Mouse (Mus musculus): ENCODE results near the gene Gcdh. TPM values are rescaled to one million over a fixed set of nuclear protein-coding genes. Genes with fewer than 3 reads are reported as not detected.
A peak's percentile ranks its signal among the peaks of the same experiment; 100 is the strongest.

The Gcdh gene
- polyA plus RNA-seq (2015; fragmentation: Nextera tagmentation; extraction: Ambion mirVana) = 33.1 TPM in 2 replicates

DNA sequence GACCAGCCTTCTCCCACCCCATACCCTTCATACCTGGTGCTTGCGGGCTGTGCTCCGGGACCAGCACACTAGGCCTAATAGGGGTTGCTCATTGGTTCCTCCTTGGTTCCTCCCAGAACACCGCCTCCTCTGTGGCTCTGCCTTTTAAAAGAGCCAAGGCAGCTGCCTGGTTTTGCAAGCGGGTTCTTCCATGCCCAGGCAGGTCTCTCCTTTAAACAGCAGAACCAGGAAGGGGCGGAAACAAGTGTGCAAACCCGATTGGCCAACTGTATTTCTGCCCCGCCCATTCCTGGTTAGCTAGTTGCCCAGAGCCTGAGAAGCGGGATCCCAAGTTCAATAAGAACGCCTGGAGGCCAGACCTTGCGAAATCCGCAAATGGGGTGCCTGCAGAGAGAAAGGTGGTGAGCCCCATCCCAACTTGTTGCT, at the start of gene Gcdh:
Gcdh (minus strand) TSS at position 213 of the 426 bp plus-strand sequence.
- Histone ChIP-seq H3K4me2 (peak within 1 kb of the TSS; percentile 86), H3K9ac (peak within 1 kb of the TSS; percentile 84), H3K27ac (peak within 1 kb of the TSS; percentile 70; the same call in 1 of the 2 replicates), H3K9me3 (no peaks in the 10 kb centered on the region), H3K27me3 (no peaks in the 10 kb centered on the region), H3K4me1 (replicated peaks) (peaks cover 21% of the 10 kb centered on the region), H3K36me3 (peaks cover 18% of the 10 kb centered on the region), H3K4me3 (peak within 1 kb of the TSS; percentile 77)
- under 1% methylated on average over 11 of the region's 11 CpGs for WGBS
- ATAC-seq (ENCODE audit: low FRiP score) = peak; percentile 99

- Histone ChIP-seq H3K27ac (peak overlapping the region; percentile 98), H3K27me3 (peaks cover 18% of the 10 kb centered on the region), H3K36me3 (peaks cover under 1% of the 10 kb centered on the region), H3K9me3 (no peaks in the 10 kb centered on the region), H3K4me3 (peak overlapping the region; percentile 85), H3K9ac (peak overlapping the region; percentile 98), H3K4me2 (peak overlapping the region; percentile 87), H3K4me1 (replicated peaks) (peaks cover 37% of the 10 kb centered on the region)
- 66% methylated on average over 12 of the region's 13 CpGs for whole genome bisulfite sequencing
- no peak for ATAC-seq (ENCODE audit: low FRiP score)
Observed at GRCm38 (mm10) chr8:84937620-84938485, 44.1 kb upstream of the Gcdh start.

DNA sequence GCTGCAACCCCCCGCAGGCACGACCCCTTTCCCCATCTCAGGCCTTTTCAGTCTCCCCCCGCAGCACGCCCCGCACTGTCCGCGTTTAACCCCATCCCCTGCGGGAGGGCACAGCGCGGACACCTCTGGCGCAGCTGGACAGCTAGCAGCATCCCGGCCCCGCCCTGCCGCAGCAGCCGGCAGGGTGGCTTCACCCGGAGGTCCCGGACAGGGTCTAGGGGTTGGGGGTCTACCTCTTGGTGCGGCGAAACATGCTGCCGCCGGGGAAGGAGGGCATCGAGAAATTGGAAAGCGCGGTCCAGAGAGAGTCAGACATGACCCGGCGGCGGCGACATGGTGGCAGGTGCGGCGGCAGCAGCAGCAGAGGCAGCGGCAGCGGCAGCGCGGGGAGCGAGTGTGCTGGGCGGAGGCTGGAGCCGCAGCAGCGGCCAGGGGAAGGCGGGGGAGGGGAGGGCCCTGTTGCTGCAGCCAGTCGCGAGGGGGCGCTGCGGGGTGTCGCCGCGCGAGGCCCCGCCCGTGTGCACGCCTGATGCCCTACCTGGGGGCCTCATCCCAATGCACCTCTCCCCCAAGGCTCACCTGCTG, 43.3 kb upstream of the Gcdh start, which contains the start of gene Mast1:
Mast1 (minus strand) TSS at position 398 of the 585 bp plus-strand sequence.
- H3K27ac ChIP-seq = peak within 1 kb of the TSS; percentile 98
- WGBS = 0% methylated on average over 45 of the region's 50 CpGs
- peaks cover 22% of the 10 kb centered on the region for H3K27me3 ChIP-seq
- peak within 1 kb of the TSS; percentile 98 for H3K9ac ChIP-seq
- peaks cover 37% of the 10 kb centered on the region for H3K4me1 ChIP-seq (replicated peaks)
- peak within 1 kb of the TSS; percentile 85 for H3K4me3 ChIP-seq
- no peaks in the 10 kb centered on the region for H3K9me3 ChIP-seq
- ATAC-seq (ENCODE audit: low FRiP score) = peak; percentile 53
- peak within 1 kb of the TSS; percentile 87 for H3K4me2 ChIP-seq
- peaks cover 9% of the 10 kb centered on the region for H3K36me3 ChIP-seq

GRCm38 (mm10) chr8:84936041-84936961, 42.6 kb upstream of the Gcdh start:
- ATAC-seq (ENCODE audit: low FRiP score) = peak; percentile 56
- H3K4me2 ChIP-seq = peak overlapping the region; percentile 87
- no peaks in the 10 kb centered on the region for H3K9me3 ChIP-seq
- peaks cover 30% of the 10 kb centered on the region for H3K27me3 ChIP-seq
- WGBS = 13% methylated on average over 20 of the region's 23 CpGs
- H3K4me3 ChIP-seq = peak overlapping the region; percentile 85
- H3K27ac ChIP-seq = peak overlapping the region; percentile 98
- peaks cover 37% of the 10 kb centered on the region for H3K4me1 ChIP-seq (replicated peaks)
- peaks cover 16% of the 10 kb centered on the region for H3K36me3 ChIP-seq
- H3K9ac ChIP-seq = peak overlapping the region; percentile 98

GRCm38 (mm10) chr8:84935489-84935888, 41.8 kb upstream of the Gcdh start:
- H3K4me3 ChIP-seq = peak overlapping the region; percentile 85
- peak; percentile 10; the same call in 1 of the 2 replicates for ATAC-seq (ENCODE audit: low FRiP score)
- H3K36me3 ChIP-seq = peaks cover 21% of the 10 kb centered on the region
- peak overlapping the region; percentile 87 for H3K4me2 ChIP-seq
- peak overlapping the region; percentile 98 for H3K9ac ChIP-seq
- 5% methylated on average over 14 of the region's 14 CpGs for WGBS
- no peaks in the 10 kb centered on the region for H3K9me3 ChIP-seq
- H3K4me1 ChIP-seq (replicated peaks) = peaks cover 37% of the 10 kb centered on the region
- H3K27me3 ChIP-seq = peaks cover 29% of the 10 kb centered on the region
- H3K27ac ChIP-seq = peak overlapping the region; percentile 98

- H3K9me3 ChIP-seq = no peaks in the 10 kb centered on the region
- H3K4me1 ChIP-seq (replicated peaks) = peaks cover 37% of the 10 kb centered on the region
- H3K9ac ChIP-seq = peak overlapping the region; percentile 98
- H3K36me3 ChIP-seq = peaks cover 28% of the 10 kb centered on the region
- peak overlapping the region; percentile 85 for H3K4me3 ChIP-seq
- 1% methylated on average over 15 of the region's 15 CpGs for WGBS
- peaks cover 35% of the 10 kb centered on the region for H3K27me3 ChIP-seq
- H3K27ac ChIP-seq = peak overlapping the region; percentile 98
- peak overlapping the region; percentile 87 for H3K4me2 ChIP-seq
- ATAC-seq (ENCODE audit: low FRiP score) = peak; percentile 67
Observed at GRCm38 (mm10) chr8:84934860-84935259, 41.1 kb upstream of the Gcdh start.

GRCm38 (mm10) chr8:84933767-84934559, 40.2 kb upstream of the Gcdh start:
- WGBS = 83% methylated on average over 16 of the region's 16 CpGs
- Histone ChIP-seq H3K27ac (peak overlapping the region; percentile 40; the same call in 1 of the 2 replicates), H3K4me1 (replicated peaks) (peaks cover 44% of the 10 kb centered on the region), H3K4me2 (peak overlapping the region; percentile 87), H3K36me3 (peaks cover 33% of the 10 kb centered on the region), H3K9me3 (no peaks in the 10 kb centered on the region), H3K27me3 (peaks cover 37% of the 10 kb centered on the region), H3K9ac (peak overlapping the region; percentile 98; the same call in 1 of the 2 replicates), H3K4me3 (peak overlapping the region; percentile 85)
- no peak for ATAC-seq (ENCODE audit: low FRiP score)

GRCm38 (mm10) chr8:84930582-84930981, 36.9 kb upstream of the Gcdh start:
- Histone ChIP-seq H3K27me3 (peaks cover 37% of the 10 kb centered on the region), H3K9ac (0 out of 2 replicates have a peak overlapping the region, but pooled peaks have one; percentile 19), H3K4me1 (replicated peaks) (peaks cover 27% of the 10 kb centered on the region), H3K4me3 (no peak overlapping the region), H3K4me2 (no peak overlapping the region), H3K36me3 (peaks cover 58% of the 10 kb centered on the region), H3K9me3 (no peaks in the 10 kb centered on the region), H3K27ac (no peak overlapping the region)
- 85% methylated on average over 13 of the region's 13 CpGs for WGBS
- no peak for ATAC-seq (ENCODE audit: low FRiP score)

- Histone ChIP-seq H3K27me3 (peaks cover 36% of the 10 kb centered on the region), H3K36me3 (peaks cover 75% of the 10 kb centered on the region), H3K27ac (no peak overlapping the region), H3K9ac (peak overlapping the region; percentile 58), H3K4me3 (peak overlapping the region; percentile 27), H3K9me3 (no peaks in the 10 kb centered on the region), H3K4me2 (peak overlapping the region; percentile 50), H3K4me1 (replicated peaks) (peaks cover 8% of the 10 kb centered on the region)
- 2% methylated on average over 45 of the region's 52 CpGs for WGBS
- peak; percentile 75 for ATAC-seq (ENCODE audit: low FRiP score)
Observed at GRCm38 (mm10) chr8:84928456-84929306, 35.0 kb upstream of the Gcdh start.

GRCm38 (mm10) chr8:84927513-84927912, 33.8 kb upstream of the Gcdh start:
- WGBS = 82% methylated on average over 1 of the region's 1 CpGs
- Histone ChIP-seq H3K4me2 (no peak overlapping the region), H3K9ac (no peak overlapping the region), H3K4me1 (replicated peaks) (peaks cover 6% of the 10 kb centered on the region), H3K9me3 (no peaks in the 10 kb centered on the region), H3K27me3 (peaks cover 33% of the 10 kb centered on the region), H3K27ac (no peak overlapping the region), H3K4me3 (no peak overlapping the region), H3K36me3 (peaks cover 79% of the 10 kb centered on the region)
- no peak for ATAC-seq (ENCODE audit: low FRiP score)

Data from hindbrain, embryonic 13.5 days (tissue).